ENCODE assay signal across 20 mouse cellular contexts in the genomic region with DNA sequence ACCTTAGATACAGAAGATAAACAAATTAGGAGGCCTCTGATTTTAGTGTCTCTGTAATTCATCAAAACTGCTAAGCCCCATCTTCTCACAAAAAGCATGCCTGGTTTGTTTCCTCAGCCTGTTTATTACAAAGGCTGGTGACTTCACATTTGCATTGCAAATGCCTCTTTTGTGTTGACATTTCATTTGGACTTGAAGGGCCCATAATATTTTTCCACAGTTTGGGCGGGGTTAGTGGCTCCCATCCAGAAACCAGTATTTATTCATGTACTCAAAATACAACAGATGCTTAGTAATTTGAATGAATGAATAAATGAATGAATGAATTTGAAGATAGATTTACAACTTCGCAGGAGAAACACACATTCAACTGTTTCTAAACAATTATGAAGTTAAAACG.
DNase-seq lines count a peak whose midpoint lies in the region; ATAC-seq and TF ChIP-seq lines count a peak whose summit lies in the region.
"Had no signal": no experiment of that assay in that cellular context is flagged by ENCODE, and none has a peak within 500 bp of the region (broad histone marks: within the 10 kb centered on the region; RNA-seq: fewer than 3 reads in every experiment).

No protein-coding gene starts in this region.

- peak overlapping the region; percentile 8; the same call in 1 of the 2 replicates for H3K27ac ChIP-seq in hindbrain, embryonic 13.5 days
- H3K27ac ChIP-seq in hindbrain, postnatal 0 days, result no peak overlapping the region
- no peak overlapping the region for H3K27ac ChIP-seq in midbrain, embryonic 14.5 days (replicated peaks; ENCODE audit: low read depth, low read length)
- no peak overlapping the region for H3K27ac ChIP-seq in midbrain, embryonic 16.5 days (ENCODE audit: low read length)
- 0 out of 2 replicates have a peak overlapping the region, but pooled peaks have one; percentile 14 for H3K27ac ChIP-seq in forebrain, embryonic 14.5 days (ENCODE audit: low read depth, low read length)
- no peak overlapping the region for H3K27ac ChIP-seq in forebrain, postnatal 0 days (ENCODE audit: low read depth, low read length)
- H3K27ac ChIP-seq: embryonic facial prominence, embryonic 12.5 days; heart, embryonic 15.5 days had no signal

- H3K27me3 ChIP-seq in hindbrain, embryonic 13.5 days, result no peaks in the 10 kb centered on the region
- no peaks in the 10 kb centered on the region for H3K27me3 ChIP-seq in hindbrain, postnatal 0 days (ENCODE audit: insufficient read depth, low read length)
- H3K27me3 ChIP-seq in midbrain, embryonic 14.5 days (ENCODE audit: control insufficient read depth, insufficient read depth, low read length), result no peaks in the 10 kb centered on the region
- no peaks in the 10 kb centered on the region for H3K27me3 ChIP-seq in midbrain, embryonic 16.5 days (ENCODE audit: control insufficient read depth, insufficient read depth, low read depth, low read length)
- no peaks in the 10 kb centered on the region for H3K27me3 ChIP-seq in forebrain, embryonic 14.5 days (replicated peaks; ENCODE audit: control insufficient read depth, insufficient read depth, low read length)
- H3K27me3 ChIP-seq in forebrain, postnatal 0 days (ENCODE audit: insufficient read depth, low read length), result no peaks in the 10 kb centered on the region
- H3K27me3 ChIP-seq: embryonic facial prominence, embryonic 12.5 days; heart, embryonic 15.5 days had no signal

- no peak overlapping the region for H3K4me2 ChIP-seq in hindbrain, embryonic 13.5 days
- H3K4me2 ChIP-seq in hindbrain, postnatal 0 days (ENCODE audit: low read depth, low read length), result no peak overlapping the region
- no peak overlapping the region for H3K4me2 ChIP-seq in midbrain, embryonic 14.5 days (ENCODE audit: low read length)
- no peak overlapping the region for H3K4me2 ChIP-seq in midbrain, embryonic 16.5 days (ENCODE audit: low read length)
- H3K4me2 ChIP-seq in forebrain, embryonic 14.5 days (ENCODE audit: low read length), result no peak overlapping the region
- H3K4me2 ChIP-seq in forebrain, postnatal 0 days (ENCODE audit: low read depth), result no peak overlapping the region
- H3K4me2 ChIP-seq: embryonic facial prominence, embryonic 12.5 days; heart, embryonic 11.5 days; heart, embryonic 15.5 days had no signal

- no peak for ATAC-seq in hindbrain, embryonic 13.5 days (ENCODE audit: low FRiP score)
- no peak for ATAC-seq in hindbrain, postnatal 0 days
- ATAC-seq in midbrain, embryonic 14.5 days (ENCODE audit: low FRiP score, low TSS enrichment), result no peak
- no peak for ATAC-seq in midbrain, embryonic 16.5 days
- peak; percentile 68 for ATAC-seq in forebrain, embryonic 14.5 days
- peak; percentile 55 for ATAC-seq in forebrain, postnatal 0 days
- ATAC-seq: intestine, embryonic 16.5 days had no signal

- 49% methylated on average over 3 of the region's 3 CpGs for WGBS in hindbrain, embryonic 13.5 days
- 54% methylated on average over 3 of the region's 3 CpGs for WGBS in hindbrain, postnatal 0 days
- WGBS in midbrain, embryonic 14.5 days, result 68% methylated on average over 3 of the region's 3 CpGs
- 61% methylated on average over 3 of the region's 3 CpGs for WGBS in midbrain, embryonic 16.5 days
- WGBS in forebrain, embryonic 14.5 days, result 26% methylated on average over 3 of the region's 3 CpGs
- WGBS in forebrain, postnatal 0 days, result 28% methylated on average over 3 of the region's 3 CpGs

- H3K9me3 ChIP-seq in hindbrain, embryonic 13.5 days, result no peaks in the 10 kb centered on the region
- no peaks in the 10 kb centered on the region for H3K9me3 ChIP-seq in hindbrain, postnatal 0 days (ENCODE audit: low read length)
- no peaks in the 10 kb centered on the region for H3K9me3 ChIP-seq in midbrain, embryonic 14.5 days (ENCODE audit: control insufficient read depth, low read length)
- no peaks in the 10 kb centered on the region for H3K9me3 ChIP-seq in midbrain, embryonic 16.5 days (replicated peaks; ENCODE audit: control insufficient read depth, low read length, poor library complexity, severe bottlenecking)
- H3K9me3 ChIP-seq in forebrain, embryonic 14.5 days (replicated peaks; ENCODE audit: control insufficient read depth, low read length), result no peaks in the 10 kb centered on the region
- H3K9me3 ChIP-seq in forebrain, postnatal 0 days (ENCODE audit: low read length), result no peaks in the 10 kb centered on the region
- H3K9me3 ChIP-seq: embryonic facial prominence, embryonic 12.5 days; heart, embryonic 15.5 days had no signal

- H3K4me3 ChIP-seq in hindbrain, embryonic 13.5 days, result no peak overlapping the region
- H3K4me3 ChIP-seq in hindbrain, postnatal 0 days (ENCODE audit: low read length), result no peak overlapping the region
- H3K4me3 ChIP-seq in midbrain, embryonic 14.5 days (replicated peaks; ENCODE audit: low read depth, low read length), result no peak overlapping the region
- H3K4me3 ChIP-seq in midbrain, embryonic 16.5 days (ENCODE audit: low read depth, low read length), result no peak overlapping the region
- H3K4me3 ChIP-seq in forebrain, embryonic 14.5 days (ENCODE audit: low read depth, low read length), result no peak overlapping the region
- no peak overlapping the region for H3K4me3 ChIP-seq in forebrain, postnatal 0 days (ENCODE audit: low read depth, low read length)
- H3K4me3 ChIP-seq: embryonic facial prominence, embryonic 12.5 days; heart, embryonic 15.5 days had no signal

- H3K36me3 ChIP-seq in hindbrain, embryonic 13.5 days, result no peaks in the 10 kb centered on the region
- H3K36me3 ChIP-seq in hindbrain, postnatal 0 days (ENCODE audit: insufficient read depth, low read length), result no peaks in the 10 kb centered on the region
- H3K36me3 ChIP-seq in midbrain, embryonic 14.5 days (ENCODE audit: control insufficient read depth, insufficient read depth, low read length), result no peaks in the 10 kb centered on the region
- no peaks in the 10 kb centered on the region for H3K36me3 ChIP-seq in midbrain, embryonic 16.5 days (ENCODE audit: control insufficient read depth, insufficient read depth, low read length)
- no peaks in the 10 kb centered on the region for H3K36me3 ChIP-seq in forebrain, embryonic 14.5 days (ENCODE audit: control insufficient read depth, insufficient read depth, low read length)
- no peaks in the 10 kb centered on the region for H3K36me3 ChIP-seq in forebrain, postnatal 0 days (ENCODE audit: insufficient read depth)
- H3K36me3 ChIP-seq: embryonic facial prominence, embryonic 12.5 days; heart, embryonic 15.5 days had no signal

- TF ChIP-seq CTCF in hindbrain, postnatal 0 days (IDR thresholded peaks at IDR 0.05; ENCODE audit: low read depth), result no peak
- no peak for TF ChIP-seq CTCF in forebrain, postnatal 0 days (IDR thresholded peaks at IDR 0.05; ENCODE audit: low read depth)

- no peak overlapping the region for H3K9ac ChIP-seq in hindbrain, embryonic 13.5 days
- H3K9ac ChIP-seq in hindbrain, postnatal 0 days (replicated peaks; ENCODE audit: low read length), result no peak overlapping the region
- no peak overlapping the region for H3K9ac ChIP-seq in midbrain, embryonic 14.5 days (replicated peaks; ENCODE audit: low read length)
- no peak overlapping the region for H3K9ac ChIP-seq in midbrain, embryonic 16.5 days (ENCODE audit: low read depth, low read length)
- no peak overlapping the region for H3K9ac ChIP-seq in forebrain, embryonic 14.5 days (ENCODE audit: low read length)
- no peak overlapping the region for H3K9ac ChIP-seq in forebrain, postnatal 0 days
- H3K9ac ChIP-seq: embryonic facial prominence, embryonic 12.5 days; heart, embryonic 15.5 days had no signal

- DNase-seq in hindbrain, postnatal 0 days (ENCODE audit: low spot score), result no peak
- DNase-seq in midbrain, embryonic 14.5 days, result peak; percentile 51
- DNase-seq in forebrain, embryonic 14.5 days (ENCODE audit: low spot score), result peak; percentile 87
- peak; percentile 68 for DNase-seq in forebrain, postnatal 0 days
- DNase-seq in lung, postnatal 14 days, result no peak
- DNase-seq: adrenal gland, adult 2 months; adrenal gland, postnatal 25 days; cerebellum, adult 11 months; cerebellum, adult 8-10 months; cerebellum, postnatal 14 days; gastrocnemius, postnatal 10 days; heart, adult 18-20 months; heart, postnatal 14 days; kidney, adult 2 months had no signal

- H3K4me1 ChIP-seq in hindbrain, embryonic 13.5 days (replicated peaks), result peaks cover 24% of the 10 kb centered on the region
- H3K4me1 ChIP-seq in hindbrain, postnatal 0 days (ENCODE audit: insufficient read depth, low read length), result no peaks in the 10 kb centered on the region
- H3K4me1 ChIP-seq in midbrain, embryonic 14.5 days (ENCODE audit: control insufficient read depth, insufficient read depth, low read length), result peaks cover 10% of the 10 kb centered on the region
- peaks cover 12% of the 10 kb centered on the region for H3K4me1 ChIP-seq in midbrain, embryonic 16.5 days (ENCODE audit: control insufficient read depth, insufficient read depth, low read length)
- peaks cover 28% of the 10 kb centered on the region for H3K4me1 ChIP-seq in forebrain, embryonic 14.5 days (ENCODE audit: control insufficient read depth, insufficient read depth, low read length)
- H3K4me1 ChIP-seq in forebrain, postnatal 0 days (ENCODE audit: insufficient read depth), result peaks cover 8% of the 10 kb centered on the region; the same call in 1 of the 2 replicates
- H3K4me1 ChIP-seq: embryonic facial prominence, embryonic 12.5 days; heart, embryonic 15.5 days had no signal

Comparison
In these comparisons a context has a peak if more than half of its experiments do, and no peak if none do; other contexts are left out.
1. H3K27ac ChIP-seq: peak in hindbrain, embryonic 13.5 days (single experiment) and forebrain, embryonic 14.5 days (single experiment); none in hindbrain, postnatal 0 days (single experiment), midbrain, embryonic 14.5 days (single experiment), midbrain, embryonic 16.5 days (single experiment) and forebrain, postnatal 0 days (single experiment).
2. ATAC-seq: peak in forebrain, embryonic 14.5 days (single experiment) and forebrain, postnatal 0 days (single experiment); none in hindbrain, embryonic 13.5 days (single experiment), hindbrain, postnatal 0 days (single experiment), midbrain, embryonic 14.5 days (single experiment) and midbrain, embryonic 16.5 days (single experiment).
3. DNase-seq: peak in midbrain, embryonic 14.5 days (single experiment), forebrain, embryonic 14.5 days (single experiment) and forebrain, postnatal 0 days (single experiment); none in hindbrain, postnatal 0 days (single experiment) and lung, postnatal 14 days (single experiment).